Mouse (Mus musculus) liver, adult 2 months (tissue): ENCODE data around the gene Sys1.

Experiments
- CTCF ChIP-seq: fragments of 200-500 bp; IDR thresholded peaks from 2 replicates; pipeline ENCODE4 v1.5.1; 2011; ENCODE audit warnings: low read depth, low read length, control low read depth
- POLR2A ChIP-seq: fragments of 200-500 bp; IDR thresholded peaks from 2 replicates; pipeline ENCODE4 v1.6.1; 2011; ENCODE audit warnings: low read length, control low read depth; ENCODE audit not compliant: insufficient read depth; ENCODE audit errors: extremely low read depth

GRCm38 (mm10) chr2:164486258-164487114 is 29.7 kb downstream of the Sys1 start:
- no peak for TF ChIP-seq CTCF
- no peak for TF ChIP-seq POLR2A
